20 mouse cellular contexts compared by ENCODE assay signal in the genomic region with DNA sequence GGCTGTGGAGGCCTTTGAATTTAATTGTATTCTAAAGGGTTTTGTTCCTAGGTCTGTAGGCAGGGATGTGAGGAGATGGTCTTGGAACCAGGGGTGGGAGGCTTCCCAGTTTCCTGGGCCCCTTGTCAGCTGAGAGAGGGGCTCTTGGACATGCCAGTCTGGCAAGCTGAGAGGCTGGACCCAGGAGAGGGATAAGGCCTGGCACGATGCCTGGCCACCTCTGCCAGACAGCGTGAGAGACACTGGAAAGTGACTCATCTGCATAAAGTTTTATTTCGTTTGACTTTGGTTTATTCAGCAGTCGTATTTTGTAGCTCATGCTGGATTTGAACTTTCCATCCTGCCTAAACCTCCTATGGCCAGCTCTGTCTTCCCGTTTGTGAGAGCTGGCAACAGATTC. TPM values are rescaled to one million over a fixed set of nuclear protein-coding genes. Genes with fewer than 3 reads are reported as not detected.
DNase-seq lines count a peak whose midpoint lies in the region; ATAC-seq lines count a peak whose summit lies in the region.
"Had no signal": no experiment of that assay in that cellular context is flagged by ENCODE, and none has a peak within 500 bp of the region (broad histone marks: within the 10 kb centered on the region; RNA-seq: fewer than 3 reads in every experiment).

No protein-coding gene starts in this region.

- H3K9ac ChIP-seq in forebrain, embryonic 14.5 days (ENCODE audit: low read length) = no peak overlapping the region
- H3K9ac ChIP-seq in forebrain, embryonic 16.5 days (replicated peaks; ENCODE audit: low read depth, low read length) = no peak overlapping the region
- no peak overlapping the region for H3K9ac ChIP-seq in midbrain, embryonic 13.5 days (replicated peaks)
- no peak overlapping the region for H3K9ac ChIP-seq in midbrain, embryonic 16.5 days (ENCODE audit: low read depth, low read length)
- H3K9ac ChIP-seq: heart, embryonic 13.5 days; liver, postnatal 0 days had no signal

- no peaks in the 10 kb centered on the region for H3K27me3 ChIP-seq in forebrain, embryonic 14.5 days (replicated peaks; ENCODE audit: control insufficient read depth, insufficient read depth, low read length)
- H3K27me3 ChIP-seq in forebrain, embryonic 16.5 days (replicated peaks; ENCODE audit: control insufficient read depth, insufficient read depth, low read length) = no peaks in the 10 kb centered on the region; the same call in 1 of the 2 replicates
- peaks cover 11% of the 10 kb centered on the region; the same call in 1 of the 2 replicates for H3K27me3 ChIP-seq in midbrain, embryonic 13.5 days
- H3K27me3 ChIP-seq in midbrain, embryonic 16.5 days (ENCODE audit: control insufficient read depth, insufficient read depth, low read depth, low read length) = no peaks in the 10 kb centered on the region

- H3K4me3 ChIP-seq in forebrain, embryonic 14.5 days (ENCODE audit: low read depth, low read length) = no peak overlapping the region
- H3K4me3 ChIP-seq in forebrain, embryonic 16.5 days (replicated peaks; ENCODE audit: low read length) = no peak overlapping the region
- no peak overlapping the region for H3K4me3 ChIP-seq in midbrain, embryonic 13.5 days (replicated peaks)
- H3K4me3 ChIP-seq in midbrain, embryonic 16.5 days (ENCODE audit: low read depth, low read length) = no peak overlapping the region
- H3K4me3 ChIP-seq: erythroblast, embryonic 14.5 days; heart, embryonic 13.5 days; layer of hippocampus, adult 2 months; megakaryocyte, embryonic 14.5 days had no signal

- H3K36me3 ChIP-seq in forebrain, embryonic 14.5 days (ENCODE audit: control insufficient read depth, insufficient read depth, low read length) = no peaks in the 10 kb centered on the region
- H3K36me3 ChIP-seq in forebrain, embryonic 16.5 days (ENCODE audit: control insufficient read depth, insufficient read depth) = no peaks in the 10 kb centered on the region
- H3K36me3 ChIP-seq in midbrain, embryonic 13.5 days = no peaks in the 10 kb centered on the region
- H3K36me3 ChIP-seq in midbrain, embryonic 16.5 days (ENCODE audit: control insufficient read depth, insufficient read depth, low read length) = no peaks in the 10 kb centered on the region
- H3K36me3 ChIP-seq: G1E; heart, embryonic 13.5 days had no signal

- H3K4me1 ChIP-seq in forebrain, embryonic 14.5 days (ENCODE audit: control insufficient read depth, insufficient read depth, low read length) = peaks cover 31% of the 10 kb centered on the region
- H3K4me1 ChIP-seq in forebrain, embryonic 16.5 days (replicated peaks; ENCODE audit: control insufficient read depth, insufficient read depth, low read length) = peaks cover 22% of the 10 kb centered on the region
- peaks cover 82% of the 10 kb centered on the region for H3K4me1 ChIP-seq in midbrain, embryonic 13.5 days (replicated peaks)
- peaks cover 44% of the 10 kb centered on the region for H3K4me1 ChIP-seq in midbrain, embryonic 16.5 days (ENCODE audit: control insufficient read depth, insufficient read depth, low read length)

- 0 out of 2 replicates have a peak overlapping the region, but pooled peaks have one; percentile 71 for H3K27ac ChIP-seq in forebrain, embryonic 14.5 days (ENCODE audit: low read depth, low read length)
- no peak overlapping the region for H3K27ac ChIP-seq in forebrain, embryonic 16.5 days (ENCODE audit: low read length)
- H3K27ac ChIP-seq in midbrain, embryonic 13.5 days = peak overlapping the region; percentile 87
- no peak overlapping the region for H3K27ac ChIP-seq in midbrain, embryonic 16.5 days (ENCODE audit: low read length)
- H3K27ac ChIP-seq: heart, embryonic 13.5 days; hindbrain, postnatal 0 days; kidney, postnatal 0 days; layer of hippocampus, adult 2 months had no signal

- 61% methylated on average over 5 of the region's 5 CpGs for WGBS in forebrain, embryonic 14.5 days
- WGBS in forebrain, embryonic 16.5 days = 52% methylated on average over 5 of the region's 5 CpGs
- 77% methylated on average over 5 of the region's 5 CpGs for WGBS in midbrain, embryonic 13.5 days
- WGBS in midbrain, embryonic 16.5 days = 56% methylated on average over 5 of the region's 5 CpGs

- no peak for ATAC-seq in forebrain, embryonic 14.5 days
- ATAC-seq in forebrain, embryonic 16.5 days = no peak
- ATAC-seq in midbrain, embryonic 13.5 days = no peak
- no peak for ATAC-seq in midbrain, embryonic 16.5 days
- ATAC-seq: CD4-positive, CD25-positive, alpha-beta regulatory T cell, adult 4 months had no signal

- H3K9me3 ChIP-seq in forebrain, embryonic 14.5 days (replicated peaks; ENCODE audit: control insufficient read depth, low read length) = no peaks in the 10 kb centered on the region
- H3K9me3 ChIP-seq in forebrain, embryonic 16.5 days (ENCODE audit: control insufficient read depth, low read length) = no peaks in the 10 kb centered on the region
- H3K9me3 ChIP-seq in midbrain, embryonic 13.5 days = no peaks in the 10 kb centered on the region
- no peaks in the 10 kb centered on the region for H3K9me3 ChIP-seq in midbrain, embryonic 16.5 days (replicated peaks; ENCODE audit: control insufficient read depth, low read length, poor library complexity, severe bottlenecking)
- H3K9me3 ChIP-seq: G1E; heart, embryonic 13.5 days; megakaryocyte, embryonic 14.5 days had no signal

- H3K4me2 ChIP-seq in forebrain, embryonic 14.5 days (ENCODE audit: low read length) = no peak overlapping the region
- no peak overlapping the region for H3K4me2 ChIP-seq in forebrain, embryonic 16.5 days (ENCODE audit: low read length)
- no peak overlapping the region for H3K4me2 ChIP-seq in midbrain, embryonic 13.5 days (replicated peaks)
- no peak overlapping the region for H3K4me2 ChIP-seq in midbrain, embryonic 16.5 days (ENCODE audit: low read length)
- H3K4me2 ChIP-seq: heart, embryonic 13.5 days had no signal

- DNase-seq in forebrain, embryonic 14.5 days (ENCODE audit: low spot score) = no peak
- peak; percentile 47 for DNase-seq in adipocyte (ENCODE audit: low spot score)
- DNase-seq in adrenal gland, postnatal 36 days = peak; percentile 84 to 85
- no peak for DNase-seq in right cerebral cortex, postnatal 4 days
- DNase-seq: kidney, adult 11 months; liver; liver, postnatal 0 days; lung, postnatal 14 days; thymus, postnatal 14 days had no signal

RNA-seq across cellular contexts. Expression of gene Tpra1, which starts 26.5 kb away (rescaled TPM):
- 32.9 and 41.2 TPM in 2 replicates for polyA plus RNA-seq in forebrain, embryonic 14.5 days (2014; fragmentation: Nextera tagmentation; extraction: Ambion mirVana)
- polyA plus RNA-seq in forebrain, embryonic 16.5 days (2015; fragmentation: Nextera tagmentation; extraction: Ambion mirVana) = 56.9 and 70.0 TPM in 2 replicates
- polyA plus RNA-seq in midbrain, embryonic 13.5 days (2015; fragmentation: Nextera tagmentation; extraction: Ambion mirVana) = 66.9 and 70.2 TPM in 2 replicates
- 88.4 and 99.6 TPM in 2 replicates for polyA plus RNA-seq in midbrain, embryonic 16.5 days (2015; fragmentation: Nextera tagmentation; extraction: Ambion mirVana)
- 100 to 1,000 TPM; 104 TPM for total RNA-seq in adrenal gland, postnatal 36 days (2021)

RNA-seq across cellular contexts. Expression of gene Mcm2, which starts 30.0 kb away (rescaled TPM):
- polyA plus RNA-seq in forebrain, embryonic 14.5 days (2014; fragmentation: Nextera tagmentation; extraction: Ambion mirVana) = 71.1 and 82.8 TPM in 2 replicates
- 60.2 and 64.6 TPM in 2 replicates for polyA plus RNA-seq in forebrain, embryonic 16.5 days (2015; fragmentation: Nextera tagmentation; extraction: Ambion mirVana)
- polyA plus RNA-seq in midbrain, embryonic 13.5 days (2015; fragmentation: Nextera tagmentation; extraction: Ambion mirVana) = 66.2 and 71.9 TPM in 2 replicates
- polyA plus RNA-seq in midbrain, embryonic 16.5 days (2015; fragmentation: Nextera tagmentation; extraction: Ambion mirVana) = 16.2 and 20.7 TPM in 2 replicates
- 10 to 100 TPM; 28.9 to 40.1 TPM for total RNA-seq in adrenal gland, postnatal 36 days (2021)

RNA-seq across cellular contexts. Expression of gene Podxl2, which starts 53.7 kb away (rescaled TPM):
- 334 and 428 TPM in 2 replicates for polyA plus RNA-seq in forebrain, embryonic 14.5 days (2014; fragmentation: Nextera tagmentation; extraction: Ambion mirVana)
- polyA plus RNA-seq in forebrain, embryonic 16.5 days (2015; fragmentation: Nextera tagmentation; extraction: Ambion mirVana) = 592 and 647 TPM in 2 replicates
- 478 and 520 TPM in 2 replicates for polyA plus RNA-seq in midbrain, embryonic 13.5 days (2015; fragmentation: Nextera tagmentation; extraction: Ambion mirVana)
- polyA plus RNA-seq in midbrain, embryonic 16.5 days (2015; fragmentation: Nextera tagmentation; extraction: Ambion mirVana) = 662 and 671 TPM in 2 replicates
- total RNA-seq in adrenal gland, postnatal 36 days (2021) = 10 to 100 TPM; 34.6 to 61.1 TPM
- polyA plus RNA-seq: G1E had no signal

Comparison
In these comparisons a context has a peak if more than half of its experiments do, and no peak if none do; other contexts are left out.
1. H3K27ac ChIP-seq: peak in forebrain, embryonic 14.5 days (single experiment) and midbrain, embryonic 13.5 days (single experiment); none in forebrain, embryonic 16.5 days (single experiment) and midbrain, embryonic 16.5 days (single experiment).
2. DNase-seq: peak in adipocyte (single experiment) and adrenal gland, postnatal 36 days (2 of 2); none in forebrain, embryonic 14.5 days (single experiment) and right cerebral cortex, postnatal 4 days (single experiment).